Mouse (Mus musculus) limb, embryonic 15.5 days (tissue): ENCODE results near the gene Timm29. TPM values are rescaled to one million over a fixed set of nuclear protein-coding genes. Genes with fewer than 3 reads are reported as not detected.
"Not testable (repeated sequence)": the region's sequence is repeated elsewhere in the genome, so short reads cannot be mapped to it uniquely, and the experiment has no call there.

ENCODE experiments used
- ATAC-seq: fragments of 200-750 bp; cut with Nextera tagmentation; 2 replicates; pipeline ENCODE4 v1.8.0; 2017; ENCODE audit warnings: low read depth, moderate TSS enrichment; ENCODE audit not compliant: insufficient number of reproducible peaks, low FRiP score, low TSS enrichment
- H3K27ac ChIP-seq: fragments of 300-500 bp; sonication (generic); 2 replicates; pipeline ENCODE4 v1.5.1; 2015; ENCODE audit warnings: moderate library complexity, mild to moderate bottlenecking, inconsistent platforms
- H3K27me3 ChIP-seq: fragments of 300-500 bp; sonication (generic); 2 replicates; pipeline ENCODE4 v1.6.1; 2015; ENCODE audit warnings: inconsistent platforms
- H3K36me3 ChIP-seq: fragments of 300-500 bp; sonication (generic); 2 replicates; pipeline ENCODE4 v1.6.1; 2015; ENCODE audit warnings: inconsistent platforms
- H3K4me1 ChIP-seq: fragments of 300-500 bp; sonication (generic); 2 replicates; pipeline ENCODE4 v1.6.1; 2015; ENCODE audit warnings: inconsistent platforms
- H3K4me2 ChIP-seq: fragments of 300-500 bp; sonication (generic); 2 replicates; pipeline ENCODE4 v1.6.1; 2015; ENCODE audit warnings: mild to moderate bottlenecking, inconsistent platforms
- H3K4me3 ChIP-seq: fragments of 300-500 bp; sonication (generic); 2 replicates; pipeline ENCODE4 v1.5.1; 2015; ENCODE audit warnings: mild to moderate bottlenecking, inconsistent platforms
- H3K9ac ChIP-seq: fragments of 300-500 bp; sonication (generic); 2 replicates; pipeline ENCODE4 v1.6.1; 2015; ENCODE audit warnings: inconsistent platforms
- H3K9me3 ChIP-seq: fragments of 300-500 bp; sonication (generic); 2 replicates; pipeline ENCODE4 v1.6.1; 2016; ENCODE audit warnings: inconsistent platforms
- WGBS: fragments of 180-500 bp; shearing (Covaris S2); methylation state at CpG from one replicate; pipeline ENCODE4 v1.1.7; 2015; 5-methylcytosine and 5-hydroxymethylcytosine counted together
- polyA plus RNA-seq: library from polyadenylated mRNA; unstranded; fragments of >200 nt; fragmentation: Nextera tagmentation; extraction: Ambion mirVana; gene quantifications from 2 replicates; pipeline ENCODE4 v1.2.1, GENCODE M21; 2015

Timm29 gene
- polyA plus RNA-seq, 1 experiment from 2014 or later: 31.4 TPM

- no peak for ATAC-seq
- Histone ChIP-seq H3K4me1 (peaks cover 15% of the 10 kb centered on the region), H3K4me2 (no peak overlapping the region), H3K9me3 (no peaks in the 10 kb centered on the region), H3K36me3 (peaks cover 78% of the 10 kb centered on the region), H3K9ac (no peak overlapping the region), H3K4me3 (no peak overlapping the region), H3K27me3 (no peaks in the 10 kb centered on the region), H3K27ac (no peak overlapping the region)
- WGBS: 89% methylated on average over 8 of the region's 8 CpGs
Measured at GRCm38 (mm10) chr9:21588350-21588749, 4.2 kb upstream of the Timm29 start.

DNA sequence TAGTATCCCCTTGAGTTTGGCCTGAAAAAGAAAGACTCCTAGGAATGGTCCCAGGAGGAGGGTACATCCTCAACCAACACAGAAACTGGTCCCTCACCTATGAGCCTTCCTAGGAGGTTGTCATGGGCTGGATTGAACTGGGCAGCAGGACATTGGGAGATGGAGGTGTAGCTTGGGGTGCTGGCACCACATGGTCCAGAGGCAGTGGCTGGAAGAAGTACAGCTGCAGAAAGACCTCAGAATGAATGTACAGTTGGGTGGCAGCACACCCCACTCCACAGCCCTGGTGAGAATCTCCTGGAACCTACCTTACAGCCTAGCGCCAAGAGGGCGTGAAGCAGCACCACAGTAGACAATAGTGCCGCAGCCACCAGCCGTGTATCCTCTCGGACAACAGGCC lies 3.0 kb upstream of the Timm29 start:
- Histone ChIP-seq H3K4me1 (peaks cover 27% of the 10 kb centered on the region), H3K4me2 (no peak overlapping the region), H3K9ac (no peak overlapping the region), H3K4me3 (no peak overlapping the region), H3K9me3 (no peaks in the 10 kb centered on the region), H3K27ac (no peak overlapping the region), H3K36me3 (peaks cover 66% of the 10 kb centered on the region), H3K27me3 (no peaks in the 10 kb centered on the region)
- WGBS: 92% methylated on average over 5 of the region's 5 CpGs
- ATAC-seq: no peak

GRCm38 (mm10) chr9:21591127-21591830 lies 1.2 kb upstream of the Timm29 start:
- WGBS: 85% methylated on average over 6 of the region's 6 CpGs

GRCm38 (mm10) chr9:21591831-21592702 lies 455 bp upstream of the Timm29 start:
- ATAC-seq: peak; percentile 45
- Histone ChIP-seq H3K4me1 (peaks cover 33% of the 10 kb centered on the region), H3K27ac (peak overlapping the region; percentile 84)

More at GRCm38 (mm10) chr9:21591127-21591830, 1.2 kb upstream of the Timm29 start:
- H3K4me1 ChIP-seq: peaks cover 33% of the 10 kb centered on the region
- peak overlapping the region; percentile 99; the same call in 1 of the 2 replicates for H3K4me3 ChIP-seq
- H3K9ac ChIP-seq: no peak overlapping the region
- no peaks in the 10 kb centered on the region for H3K27me3 ChIP-seq
- no peak for ATAC-seq
- H3K4me2 ChIP-seq: peak overlapping the region; percentile 78
- no peak overlapping the region for H3K27ac ChIP-seq
- H3K9me3 ChIP-seq: no peaks in the 10 kb centered on the region
- peaks cover 62% of the 10 kb centered on the region for H3K36me3 ChIP-seq

GRCm38 (mm10) chr9:21593122-21593721 lies 700 bp downstream of the Timm29 start:
- Histone ChIP-seq H3K9me3 (no peaks in the 10 kb centered on the region), H3K27me3 (no peaks in the 10 kb centered on the region), H3K4me2 (peak overlapping the region; percentile 95), H3K4me3 (peak overlapping the region; percentile 99), H3K36me3 (peaks cover 45% of the 10 kb centered on the region), H3K4me1 (peaks cover 33% of the 10 kb centered on the region), H3K9ac (peak overlapping the region; percentile 95), H3K27ac (peak overlapping the region; percentile 88)
- peak; percentile 50 for ATAC-seq
- WGBS: under 1% methylated on average over 69 of the region's 69 CpGs

More at GRCm38 (mm10) chr9:21591831-21592702, 455 bp upstream of the Timm29 start:
- H3K9me3 ChIP-seq: no peaks in the 10 kb centered on the region
- peak overlapping the region; percentile 43 for H3K9ac ChIP-seq
- peak overlapping the region; percentile 99 for H3K4me3 ChIP-seq
- peak overlapping the region; percentile 78 for H3K4me2 ChIP-seq
- H3K36me3 ChIP-seq: peaks cover 57% of the 10 kb centered on the region
- 18% methylated on average over 17 of the region's 17 CpGs for WGBS
- H3K27me3 ChIP-seq: no peaks in the 10 kb centered on the region

DNA sequence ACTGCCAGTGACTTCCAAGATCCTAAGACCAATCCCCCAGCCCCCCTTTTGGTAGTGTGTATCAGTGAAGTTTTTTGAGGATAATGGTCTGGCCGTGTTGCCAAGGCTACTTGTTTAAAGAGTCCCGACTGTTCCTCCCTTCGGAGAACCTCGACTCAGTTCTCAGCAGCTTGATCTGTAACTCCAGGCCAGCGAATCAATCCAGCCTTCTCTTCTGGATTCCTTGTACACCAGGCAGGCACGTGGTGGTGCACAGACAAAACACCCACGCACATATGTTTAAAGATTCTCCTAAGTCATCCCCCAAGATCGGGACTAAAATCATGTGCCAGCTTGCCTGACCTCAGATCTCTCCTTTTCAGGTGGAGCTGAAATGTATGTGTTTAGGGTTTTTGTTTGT lies 1.8 kb downstream of the Timm29 start:
- not testable (repeated sequence) for H3K27ac ChIP-seq, H3K9ac ChIP-seq, H3K9me3 ChIP-seq, H3K27me3 ChIP-seq, ATAC-seq
- WGBS: 85% methylated on average over 8 of the region's 8 CpGs
- H3K4me1 ChIP-seq: peaks cover 33% of the 10 kb centered on the region
- H3K4me2 ChIP-seq: peak overlapping the region; percentile 95
- peak overlapping the region; percentile 99 for H3K4me3 ChIP-seq
- H3K36me3 ChIP-seq: peaks cover 34% of the 10 kb centered on the region

DNA sequence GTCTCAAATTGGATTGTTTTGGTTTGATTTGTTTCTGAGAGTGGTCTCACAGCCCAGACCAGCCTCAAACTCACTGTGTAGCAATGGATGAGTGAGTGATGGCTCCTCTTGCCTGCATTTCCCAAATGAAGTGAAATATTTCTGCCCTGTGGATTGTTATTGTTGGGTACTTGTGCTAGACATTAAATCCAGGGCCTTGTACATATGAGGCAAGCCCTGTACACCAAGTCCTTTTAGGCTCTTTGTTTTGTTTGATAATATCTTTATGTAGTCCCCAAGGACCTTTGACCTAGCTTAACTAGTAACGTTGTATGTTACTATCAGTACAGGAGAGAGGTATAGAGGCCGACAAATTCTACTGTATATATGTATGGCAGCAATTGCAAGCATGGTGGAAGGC lies 2.3 kb downstream of the Timm29 start:
- WGBS: 91% methylated on average over 2 of the region's 2 CpGs
- Histone ChIP-seq H3K9ac (no peak overlapping the region), H3K27me3 (no peaks in the 10 kb centered on the region), H3K4me1 (peaks cover 33% of the 10 kb centered on the region), H3K27ac (no peak overlapping the region), H3K4me3 (no peak overlapping the region), H3K36me3 (peaks cover 29% of the 10 kb centered on the region), H3K4me2 (no peak overlapping the region), H3K9me3 (no peaks in the 10 kb centered on the region)
- no peak for ATAC-seq

- no peak for ATAC-seq
- Histone ChIP-seq H3K9ac (no peak overlapping the region), H3K36me3 (peaks cover 16% of the 10 kb centered on the region), H3K27me3 (no peaks in the 10 kb centered on the region), H3K4me1 (peaks cover 19% of the 10 kb centered on the region), H3K4me3 (no peak overlapping the region), H3K9me3 (no peaks in the 10 kb centered on the region), H3K4me2 (no peak overlapping the region), H3K27ac (no peak overlapping the region)
- WGBS: 35% methylated on average over 2 of the region's 2 CpGs
Measured at GRCm38 (mm10) chr9:21598198-21598597, 5.7 kb downstream of the Timm29 start.

DNA sequence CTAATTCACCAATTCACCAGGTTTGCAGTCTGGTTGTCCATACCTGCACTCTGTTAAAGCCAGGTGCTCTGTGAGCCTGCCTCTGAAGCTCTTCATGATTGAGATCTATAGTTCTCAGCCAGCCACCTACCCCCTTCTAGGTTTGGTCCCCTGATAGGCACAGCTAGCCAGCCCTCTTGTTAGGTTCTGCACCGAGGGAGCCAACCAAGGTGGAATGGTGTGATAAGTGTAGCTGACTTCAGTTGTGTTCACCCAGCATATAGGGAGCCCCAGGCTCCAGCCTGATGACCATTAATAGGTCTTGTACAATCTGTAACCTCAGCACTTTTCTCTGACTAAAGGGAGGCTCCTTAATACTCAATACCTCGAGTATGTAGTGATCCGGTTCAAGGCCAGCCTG lies 7.7 kb downstream of the Timm29 start:
- H3K27ac ChIP-seq: no peak overlapping the region
- ATAC-seq: no peak
- WGBS: 65% methylated on average over 3 of the region's 3 CpGs

GRCm38 (mm10) chr9:21601073-21601472 lies 8.6 kb downstream of the Timm29 start:
- H3K27ac ChIP-seq: no peak overlapping the region
- H3K4me1 ChIP-seq: no peaks in the 10 kb centered on the region
- peaks cover 4% of the 10 kb centered on the region; the same call in 1 of the 2 replicates for H3K36me3 ChIP-seq
- H3K4me3 ChIP-seq: no peak overlapping the region
- 89% methylated on average over 2 of the region's 2 CpGs for WGBS
- H3K27me3 ChIP-seq: no peaks in the 10 kb centered on the region
- no peak overlapping the region for H3K9ac ChIP-seq
- no peak for ATAC-seq
- no peak overlapping the region for H3K4me2 ChIP-seq
- no peaks in the 10 kb centered on the region for H3K9me3 ChIP-seq

More for the DNA sequence above, 7.7 kb downstream of the Timm29 start:
- no peak overlapping the region for H3K4me2 ChIP-seq
- H3K9ac ChIP-seq: no peak overlapping the region
- no peaks in the 10 kb centered on the region for H3K27me3 ChIP-seq
- peaks cover 9% of the 10 kb centered on the region; the same call in 1 of the 2 replicates for H3K36me3 ChIP-seq
- no peaks in the 10 kb centered on the region for H3K9me3 ChIP-seq
- no peak overlapping the region for H3K4me3 ChIP-seq
- H3K4me1 ChIP-seq: no peaks in the 10 kb centered on the region

- no peaks in the 10 kb centered on the region for H3K4me1 ChIP-seq
- H3K9me3 ChIP-seq: no peaks in the 10 kb centered on the region
- 50% methylated on average over 10 of the region's 10 CpGs for WGBS
- no peak overlapping the region for H3K4me2 ChIP-seq
- H3K4me3 ChIP-seq: no peak overlapping the region
- ATAC-seq: no peak
- H3K27ac ChIP-seq: no peak overlapping the region
- H3K36me3 ChIP-seq: no peaks in the 10 kb centered on the region; the same call in 1 of the 2 replicates
- no peak overlapping the region for H3K9ac ChIP-seq
- H3K27me3 ChIP-seq: no peaks in the 10 kb centered on the region
Measured at GRCm38 (mm10) chr9:21601722-21602399, 9.3 kb downstream of the Timm29 start.
